Mouse (Mus musculus) ZHBTc4 (cell line): ENCODE measurements around the gene Cel.

Experiments used
- DNase-seq: peaks from one replicate; pipeline ENCODE4 v3.0.0-alpha.2; 2011; ENCODE audit warnings: low read depth, low spot score

Gene Cel

GRCm38 (mm10) chr2:28537995-28538816 lies 25.0 kb downstream of the Cel start:
- DNase-seq, result no peak

GRCm38 (mm10) chr2:28537634-28537920 lies 25.6 kb downstream of the Cel start:
- DNase-seq, result peak; percentile 44

GRCm38 (mm10) chr2:28536766-28537633 lies 26.2 kb downstream of the Cel start:
- DNase-seq, result no peak

GRCm38 (mm10) chr2:28536166-28536565 lies 27.0 kb downstream of the Cel start:
- no peak for DNase-seq

GRCm38 (mm10) chr2:28535650-28536049 lies 27.6 kb downstream of the Cel start:
- no peak for DNase-seq

- no peak for DNase-seq
Measured at GRCm38 (mm10) chr2:28535263-28535540, 28.0 kb downstream of the Cel start.

GRCm38 (mm10) chr2:28534436-28535262 lies 28.6 kb downstream of the Cel start:
- no peak for DNase-seq

GRCm38 (mm10) chr2:28533901-28534435 lies 29.2 kb downstream of the Cel start:
- DNase-seq, result no peak

GRCm38 (mm10) chr2:28532938-28533771 lies 30.0 kb downstream of the Cel start:
- DNase-seq, result peak; percentile 92

GRCm38 (mm10) chr2:28530311-28530710 lies 32.9 kb downstream of the Cel start:
- no peak for DNase-seq

- DNase-seq, result no peak
Measured at GRCm38 (mm10) chr2:28529856-28530255, 33.3 kb downstream of the Cel start.

- DNase-seq, result no peak
Measured at GRCm38 (mm10) chr2:28528354-28528730, 34.9 kb downstream of the Cel start.

- no peak for DNase-seq
Measured at GRCm38 (mm10) chr2:28527436-28528353, 35.5 kb downstream of the Cel start.

- DNase-seq, result peak; percentile 67
Measured at GRCm38 (mm10) chr2:28525943-28526876, 37.0 kb downstream of the Cel start.

GRCm38 (mm10) chr2:28525219-28525942 lies 37.8 kb downstream of the Cel start:
- peak; percentile 85 for DNase-seq

- no peak for DNase-seq
Measured at GRCm38 (mm10) chr2:28524406-28524805, 38.8 kb downstream of the Cel start.

GRCm38 (mm10) chr2:28523643-28524117 lies 39.5 kb downstream of the Cel start:
- peak; percentile 87 for DNase-seq

- DNase-seq, result no peak
Measured at GRCm38 (mm10) chr2:28522166-28522565, 41.0 kb downstream of the Cel start.
